Mouse (Mus musculus) T-helper 17 cell (primary cell): ENCODE measurements around the gene Tnfsf13.
"Not testable (repeated sequence)": the region's sequence is repeated elsewhere in the genome, so short reads cannot be mapped to it uniquely, and the experiment has no call there.

Source experiments
- in situ Hi-C, 2 experiments: fragments of 300-600 bp; cut with MboI, MseI; formaldehyde crosslinking; loops; 1 replicate in 1 of 2; 2 replicates in 1 of 2; pipeline ENCODE4 v1.15.1; 2025; ENCODE audit warnings: high pct_unique_total_duplicates in 2 of 2

Gene Tnfsf13

DNA sequence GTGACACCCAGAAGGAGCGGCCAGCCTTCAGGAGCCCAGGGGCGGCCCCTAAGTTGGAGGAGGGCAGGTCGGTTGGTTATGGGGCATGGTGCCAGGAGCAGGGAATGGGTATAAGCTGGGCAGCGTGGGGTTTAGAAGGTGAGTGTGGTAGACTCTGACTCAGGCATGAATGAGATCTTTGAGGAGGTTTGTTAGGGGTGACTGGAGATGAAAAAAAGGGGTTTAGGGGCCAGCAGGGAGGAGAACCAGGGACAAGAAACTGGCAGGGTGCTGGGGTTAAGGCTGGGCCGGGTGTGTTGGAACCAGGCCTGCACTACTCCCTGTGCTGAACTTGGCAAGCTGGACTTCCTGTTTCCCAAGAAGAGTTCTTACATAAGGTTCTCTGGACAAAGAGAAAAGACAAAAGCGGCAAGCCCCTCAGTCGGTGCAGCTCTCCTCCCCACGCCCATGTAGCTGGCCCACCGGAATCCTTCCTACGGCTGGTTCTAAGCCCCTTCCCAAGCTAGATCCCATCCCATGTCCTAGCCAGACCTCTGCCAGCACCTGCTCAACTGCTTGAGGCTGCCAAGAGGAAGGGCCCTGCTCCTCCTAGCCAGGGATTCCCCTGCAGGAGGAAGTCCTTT lies at the start of gene Tnfsf13:
Gene Tnfsf13 (minus strand): TSS at position 259 of the 623 bp plus-strand sequence.
- in situ Hi-C loops = loop anchor here in 1 of 2 experiments (5.0 kb wide), 1 partner anchor 192 kb away; the partner anchor contains the start of gene Tmem95

DNA sequence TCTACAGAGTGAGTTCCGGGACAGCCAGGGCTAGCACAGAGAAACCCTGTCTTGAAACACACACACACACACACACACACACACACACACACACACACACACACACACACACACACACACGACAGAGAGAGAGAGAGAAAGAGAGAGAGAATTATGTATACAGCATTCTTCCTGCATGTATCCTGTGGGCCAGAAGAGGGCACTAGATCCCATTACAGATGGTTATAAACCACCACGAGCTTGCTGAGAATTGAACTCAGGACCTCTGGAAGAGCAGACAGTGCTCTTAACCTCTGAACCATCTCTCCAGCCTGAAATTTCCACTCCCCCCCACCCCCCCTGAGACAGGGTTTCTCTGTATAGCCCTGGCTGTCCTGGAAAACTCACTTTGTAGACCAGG lies 45.8 kb upstream of the Tnfsf13 start:
- in situ Hi-C loops = not testable (repeated sequence)

DNA sequence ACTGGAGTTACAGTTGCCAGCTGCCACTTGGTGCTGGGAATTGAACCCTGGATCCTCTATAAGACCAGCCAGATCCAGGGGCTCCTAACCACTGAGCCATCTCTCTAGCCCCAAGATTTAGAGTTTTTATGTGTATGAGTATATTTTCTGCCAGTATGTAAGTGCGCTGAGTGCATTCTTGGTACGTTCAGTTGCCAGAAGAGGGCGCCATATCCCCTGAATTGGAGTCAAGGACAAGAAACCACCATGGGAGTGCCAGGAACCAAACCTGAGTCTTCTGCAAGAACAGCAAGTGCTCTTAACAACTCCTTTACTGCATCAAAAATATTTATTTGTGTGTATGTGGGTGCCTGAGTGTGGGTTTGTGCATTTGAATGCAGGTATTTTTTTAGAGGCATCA lies 43.5 kb upstream of the Tnfsf13 start:
- in situ Hi-C loops = no loop called here

DNA sequence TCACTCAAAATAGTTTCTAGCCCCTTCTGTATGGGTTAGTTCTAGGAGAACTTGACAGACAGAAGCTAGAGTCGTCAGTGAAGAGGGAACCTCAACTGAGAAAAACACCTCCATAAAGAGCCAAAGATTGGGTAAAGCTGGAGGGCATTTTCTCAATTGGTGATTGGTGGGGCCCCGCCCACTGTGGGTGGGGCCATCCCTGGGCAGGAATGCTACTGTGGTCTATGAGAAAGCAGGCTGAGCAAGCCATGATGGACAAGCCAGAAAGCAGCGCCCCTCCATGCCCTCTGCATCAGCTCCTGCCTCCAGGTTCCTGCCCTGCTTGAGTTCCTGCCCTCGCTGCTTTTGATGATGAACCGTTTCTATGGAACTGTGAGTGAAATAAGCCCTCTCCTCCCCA lies 40.4 kb upstream of the Tnfsf13 start:
- in situ Hi-C loops = no loop called here

DNA sequence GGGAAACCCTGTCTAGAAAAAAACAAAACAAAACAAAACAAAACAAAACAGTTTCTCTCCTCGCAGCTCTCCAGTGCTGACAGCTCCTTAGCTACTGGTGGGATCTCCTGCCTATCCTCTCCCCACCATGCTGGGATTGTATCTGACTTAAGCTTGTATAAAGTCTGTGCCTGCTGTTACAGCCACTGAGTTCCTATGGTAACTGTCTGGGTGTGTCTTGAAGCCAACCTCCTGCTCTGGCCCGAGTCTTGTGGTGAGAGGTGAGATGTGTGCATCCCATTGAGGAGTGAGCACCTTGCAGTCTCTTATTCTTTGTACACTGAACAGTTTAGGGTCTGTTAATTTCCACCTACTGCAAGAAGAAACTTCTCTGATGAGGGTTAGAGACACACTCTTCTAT lies 37.5 kb upstream of the Tnfsf13 start:
- in situ Hi-C loops = no loop called here

DNA sequence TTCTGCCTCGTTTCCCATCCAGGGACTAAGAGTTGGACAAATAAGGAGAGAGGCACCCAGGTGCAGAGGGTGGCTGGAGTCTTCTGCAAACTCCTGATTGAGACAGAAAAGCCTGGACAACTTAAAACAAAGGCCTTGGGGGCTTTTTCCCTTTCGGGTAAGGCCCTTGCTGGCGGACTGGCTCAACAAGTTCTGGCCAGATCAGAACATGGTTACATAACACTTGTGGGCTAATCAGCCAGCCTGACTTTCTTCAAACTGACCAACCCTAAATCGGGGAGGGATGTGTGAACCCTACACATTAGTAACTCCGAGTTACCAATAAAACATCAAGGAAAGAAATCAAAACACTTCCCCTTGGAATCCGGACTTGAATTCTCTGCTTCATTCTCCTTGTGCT lies 35.3 kb upstream of the Tnfsf13 start:
- in situ Hi-C loops = no loop called here

DNA sequence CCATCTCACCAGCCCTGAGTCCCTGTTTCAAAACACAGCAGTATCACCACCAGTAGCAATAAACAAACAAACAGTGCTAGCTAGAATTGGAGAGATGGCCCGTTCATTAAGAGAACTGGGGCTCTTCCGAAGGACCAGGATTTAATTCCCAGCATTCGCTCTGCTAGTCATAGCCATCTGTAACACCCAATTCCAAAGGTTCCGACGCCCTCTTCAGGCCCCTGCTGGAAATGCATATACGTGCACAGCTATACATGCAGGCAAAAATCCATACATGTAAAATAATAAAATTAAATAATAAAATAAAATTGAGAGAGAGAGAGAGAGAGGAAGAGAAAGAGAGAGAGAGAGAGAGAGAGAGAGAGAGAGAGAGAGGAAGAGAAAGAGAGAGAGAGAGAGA lies 33.8 kb upstream of the Tnfsf13 start:
- in situ Hi-C loops = no loop called here

DNA sequence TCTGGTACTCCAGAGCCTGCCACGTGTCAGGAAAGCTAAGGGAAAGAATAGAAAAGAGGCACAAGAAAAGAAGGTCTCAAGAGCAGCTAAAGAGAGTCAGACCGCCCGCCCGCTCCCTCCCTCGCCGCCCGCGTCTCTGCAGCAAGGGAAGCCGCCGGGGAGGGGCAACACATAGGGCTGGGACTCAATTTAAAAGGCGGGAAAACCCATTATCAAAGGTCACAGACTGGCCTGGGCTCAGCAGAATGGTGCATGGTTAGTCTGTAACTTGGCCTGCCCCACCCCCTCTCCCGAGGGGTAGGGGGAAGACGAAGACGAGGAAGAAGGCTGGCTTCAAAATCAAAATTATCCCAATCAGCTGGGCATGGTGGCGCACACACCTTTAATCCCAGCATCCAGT lies 33.1 kb upstream of the Tnfsf13 start:
- in situ Hi-C loops = no loop called here

DNA sequence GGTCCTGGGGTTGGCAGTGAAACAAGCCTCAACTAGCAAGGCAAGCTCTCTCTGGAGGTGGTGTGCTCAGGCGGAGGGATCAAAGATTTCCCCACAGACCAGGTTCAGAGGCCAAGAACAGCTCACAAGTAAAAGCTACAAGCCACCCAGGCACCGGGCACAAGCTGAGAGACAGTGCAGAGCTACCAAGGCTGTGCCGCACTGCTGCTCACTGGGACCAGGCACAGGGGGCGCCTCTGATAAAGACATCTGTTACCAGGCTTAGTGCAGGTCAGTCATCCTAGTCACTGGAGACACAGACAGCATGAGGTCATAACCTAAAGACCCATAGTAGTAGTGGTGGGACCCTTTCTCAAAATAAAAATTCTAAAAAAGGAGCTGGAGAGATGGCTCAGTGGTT lies 31.4 kb upstream of the Tnfsf13 start:
- in situ Hi-C loops = no loop called here

DNA sequence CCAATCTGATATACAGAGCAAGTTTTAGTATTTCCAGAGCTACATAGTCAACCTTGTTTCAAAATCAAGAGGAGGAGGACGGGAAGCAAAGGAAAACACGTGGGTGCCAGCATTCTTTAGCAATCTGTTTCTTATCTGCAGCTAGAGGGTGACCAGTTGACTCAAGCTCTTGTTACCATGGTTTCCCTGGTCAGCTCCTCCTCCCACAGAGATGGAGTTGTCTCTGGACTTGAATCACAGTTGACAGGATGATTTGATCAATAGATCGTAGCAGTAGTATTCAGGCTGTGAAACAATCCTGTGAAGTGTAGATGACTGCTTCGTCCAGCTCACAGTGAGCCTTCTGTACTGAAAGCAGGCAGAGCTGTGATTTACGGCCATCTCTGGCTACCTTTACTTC lies 30.3 kb upstream of the Tnfsf13 start:
- in situ Hi-C loops = no loop called here

DNA sequence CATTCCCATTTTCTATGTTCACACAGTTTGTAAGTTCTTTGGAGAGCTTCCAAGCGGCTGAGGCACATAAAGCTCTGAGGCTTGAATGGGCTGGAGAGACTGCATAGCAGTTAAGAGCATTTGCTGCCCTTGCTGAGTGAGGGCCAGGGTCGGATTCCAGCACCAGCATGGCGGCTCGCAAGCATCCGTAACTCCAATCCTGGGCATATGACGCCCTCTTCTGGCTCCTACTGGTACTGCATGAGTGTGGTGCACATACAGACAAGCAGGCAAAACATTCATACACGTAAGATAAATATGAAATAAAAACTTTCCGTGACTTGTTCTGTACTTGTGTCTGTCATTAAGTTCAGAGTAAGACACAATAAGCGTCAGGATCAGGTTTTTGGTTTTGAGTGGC lies 29.9 kb upstream of the Tnfsf13 start:
- in situ Hi-C loops = no loop called here

DNA sequence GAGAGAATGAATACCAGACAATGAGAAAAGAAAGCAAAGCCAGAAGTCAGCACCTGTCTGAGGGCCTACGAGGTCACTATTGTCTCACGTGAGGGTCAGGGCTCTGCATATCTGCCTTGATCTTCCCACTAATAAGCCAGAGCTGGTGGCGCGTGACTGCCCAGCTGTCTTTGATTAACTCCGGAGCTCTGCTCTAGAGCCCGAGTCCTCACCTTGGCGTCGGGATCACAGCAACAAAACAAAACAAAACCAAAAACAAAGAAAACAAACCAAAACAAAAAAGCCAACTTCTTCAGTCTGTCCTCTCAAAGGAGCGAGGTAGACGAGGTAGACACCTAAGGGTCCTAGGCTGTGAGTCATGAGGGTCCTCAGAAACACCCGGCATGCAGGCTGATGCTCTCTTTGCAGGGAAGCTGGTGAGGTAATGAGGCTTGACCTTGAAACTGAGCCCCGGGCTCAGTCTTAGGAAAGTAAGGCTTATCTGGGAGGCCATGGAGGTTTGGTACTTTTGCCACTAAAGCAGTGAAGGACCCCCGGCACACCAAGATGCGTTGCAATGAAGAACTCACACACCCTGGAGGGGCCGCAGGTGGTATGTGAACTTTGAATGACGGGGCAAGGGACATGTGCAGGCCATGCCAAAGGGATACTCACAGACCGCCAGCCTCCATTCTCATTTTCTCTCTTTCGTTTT lies 29.2 kb upstream of the Tnfsf13 start:
- in situ Hi-C loops = no loop called here

DNA sequence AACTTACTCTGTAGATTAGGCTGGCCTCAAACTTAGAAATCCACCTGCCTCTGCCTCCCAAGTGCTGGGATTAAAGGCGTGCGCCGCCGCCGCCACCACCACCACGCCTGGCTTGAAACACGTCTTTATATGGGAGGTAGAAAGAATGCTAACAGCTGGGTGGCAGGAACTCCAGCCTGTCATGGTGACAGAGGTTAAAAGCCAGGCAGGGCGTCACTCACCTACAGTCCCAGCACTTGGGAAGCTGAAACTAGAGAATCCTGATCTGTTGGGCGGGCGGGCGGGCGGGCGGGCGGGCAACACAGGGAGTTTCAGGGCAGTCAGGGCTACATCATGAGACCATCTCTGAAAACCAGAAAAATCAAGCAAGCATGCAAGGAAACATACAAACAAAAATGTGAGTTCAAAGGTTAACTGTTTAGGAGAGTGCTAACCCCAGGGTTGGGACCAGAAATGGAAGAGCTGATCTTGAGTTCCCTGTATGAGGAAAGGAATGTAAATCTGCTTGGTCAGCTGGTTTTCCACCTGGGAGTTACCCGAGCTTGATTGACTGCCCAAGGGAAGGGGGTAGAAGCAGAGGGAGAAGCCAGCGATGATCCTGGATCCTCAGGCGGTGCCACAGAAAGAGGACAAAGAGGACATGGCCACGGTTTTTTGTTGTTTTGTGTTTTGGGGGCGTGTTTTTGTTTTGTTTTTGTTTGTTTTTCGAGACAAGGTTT lies 27.5 kb upstream of the Tnfsf13 start:
- in situ Hi-C loops = no loop called here

DNA sequence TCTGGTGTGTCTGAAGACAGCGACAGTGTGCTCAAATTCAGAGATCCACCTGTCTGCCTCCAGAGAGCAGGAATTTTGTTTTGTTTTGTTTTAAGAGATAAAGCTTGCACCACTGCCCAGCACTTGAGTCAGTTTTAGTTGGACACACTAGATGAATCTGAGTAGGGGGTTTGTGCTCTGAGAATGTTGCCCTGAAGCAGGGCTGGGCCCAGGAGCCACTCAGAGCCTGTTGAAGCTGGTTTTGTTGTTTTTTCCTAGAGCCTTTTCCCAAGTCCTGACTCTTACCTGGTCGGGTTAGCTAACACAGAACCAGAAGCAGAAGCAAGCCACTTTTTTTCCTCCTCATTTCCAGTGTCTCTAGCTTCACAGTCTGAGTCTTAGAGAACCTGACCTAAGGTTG lies 25.5 kb upstream of the Tnfsf13 start:
- in situ Hi-C loops = no loop called here

DNA sequence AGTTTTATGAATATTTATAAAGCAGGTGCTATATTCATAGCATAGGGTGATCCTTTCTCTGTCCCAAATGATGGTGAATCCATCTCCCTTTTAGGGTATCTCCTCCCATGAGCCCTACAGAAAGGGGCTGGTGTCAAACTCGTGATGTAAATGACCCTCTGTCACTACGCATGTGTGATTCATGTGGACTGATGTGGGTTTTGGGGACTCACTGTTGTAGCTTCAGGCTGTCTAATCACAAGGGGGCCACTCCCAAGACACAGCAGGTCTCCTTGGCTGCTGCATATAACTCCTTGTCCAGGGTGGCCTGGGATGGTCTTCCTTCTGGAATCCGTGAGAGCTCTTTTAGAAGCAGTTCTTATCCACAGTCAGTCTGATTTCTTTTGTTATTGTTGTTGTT lies 24.9 kb upstream of the Tnfsf13 start:
- in situ Hi-C loops = no loop called here

DNA sequence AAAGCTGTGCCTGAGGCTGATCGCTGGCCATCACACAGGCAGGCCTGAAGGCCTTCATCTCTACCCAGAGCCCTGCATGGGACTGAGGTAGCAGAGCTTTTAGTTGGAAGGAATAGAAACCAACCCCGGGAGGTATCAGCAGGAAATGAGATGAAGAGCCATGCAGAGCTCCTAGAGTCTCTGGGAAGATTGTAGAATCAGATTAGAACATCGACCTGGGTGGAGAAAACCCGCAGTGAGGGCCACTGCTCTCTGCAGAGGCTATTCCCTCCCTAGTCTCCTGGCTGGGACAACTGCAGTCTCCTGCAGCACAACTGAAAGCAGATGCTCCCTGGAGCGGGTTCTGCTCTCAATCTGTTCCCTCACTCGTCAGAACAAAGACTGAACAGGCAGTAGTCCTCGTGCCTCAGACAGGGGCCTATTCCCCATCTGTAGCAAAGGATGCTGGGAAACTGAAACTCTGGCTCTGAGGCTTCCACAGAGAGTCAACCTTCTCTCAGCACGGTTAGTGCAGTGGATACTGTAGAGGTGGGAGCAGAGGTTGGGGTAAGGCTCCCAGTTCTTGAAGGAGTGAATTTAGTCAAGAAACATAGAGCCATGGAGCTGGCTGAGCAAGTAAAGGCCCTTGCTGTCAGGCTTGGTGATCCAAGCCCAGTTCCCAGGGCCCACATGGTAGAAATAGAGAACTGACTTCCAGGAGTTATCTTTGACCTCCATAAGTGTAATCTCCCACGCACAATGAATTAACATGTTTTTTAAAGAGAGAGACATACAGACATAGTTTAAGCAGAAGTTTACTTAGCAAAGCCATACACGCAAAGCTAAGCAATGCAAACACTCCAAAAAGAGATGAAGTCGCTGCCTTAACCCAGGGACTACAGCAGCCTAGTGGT lies 24.2 kb upstream of the Tnfsf13 start:
- in situ Hi-C loops = no loop called here

DNA sequence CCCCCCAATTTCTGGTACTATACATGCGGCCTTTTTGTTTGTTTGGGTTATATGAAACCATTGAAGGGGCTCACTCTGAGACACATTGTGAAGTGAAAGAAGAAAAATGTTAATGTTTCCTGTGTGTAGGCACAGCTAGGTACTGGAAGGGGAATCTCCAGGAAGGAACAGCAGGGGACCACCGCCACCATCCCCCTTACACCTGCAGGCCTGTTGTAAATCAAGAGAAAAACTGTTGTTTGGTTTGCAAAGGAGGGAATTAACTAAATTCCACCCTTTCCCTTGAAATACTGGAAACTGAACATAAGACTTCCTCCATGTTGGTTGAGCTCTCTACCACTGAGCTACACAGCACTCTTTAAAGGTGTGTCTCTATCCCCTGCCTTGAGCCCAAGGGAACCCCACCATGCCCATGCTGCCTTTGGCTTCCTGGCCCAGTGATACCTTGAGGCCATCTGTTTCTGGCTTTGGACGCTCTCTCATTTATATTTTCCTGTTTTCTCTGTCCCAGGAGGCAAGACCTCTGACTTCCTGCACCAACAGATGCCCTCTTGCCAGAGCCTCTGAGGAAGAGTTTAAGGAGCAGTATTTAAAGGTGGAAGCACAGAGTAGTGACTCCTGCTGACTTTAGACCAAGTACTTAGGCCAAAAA lies 23.2 kb upstream of the Tnfsf13 start:
- in situ Hi-C loops = no loop called here

DNA sequence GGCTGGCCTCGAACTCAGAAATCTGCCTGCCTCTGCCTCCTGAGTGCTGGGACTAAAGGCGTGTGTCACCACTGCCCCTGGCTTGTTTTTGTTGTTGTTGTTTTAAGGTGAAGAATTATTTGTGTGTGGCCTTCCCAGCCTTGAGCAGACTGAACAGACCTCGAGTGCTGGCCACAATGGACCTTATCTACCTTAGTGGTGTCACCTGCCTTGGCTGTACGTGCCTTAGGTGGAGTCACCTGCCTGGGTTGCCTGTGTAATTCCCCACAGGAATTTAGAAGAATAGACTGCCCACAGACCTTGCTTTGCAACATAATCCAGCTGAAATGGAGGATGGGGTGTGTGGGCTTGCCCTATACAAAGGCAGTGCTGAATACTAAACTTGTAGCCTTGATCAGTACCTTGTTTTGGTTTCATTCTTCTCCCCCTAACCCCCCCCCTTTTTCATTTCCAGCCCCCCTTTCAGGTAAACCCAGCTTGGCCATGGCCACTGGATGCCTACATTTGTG lies 22.3 kb upstream of the Tnfsf13 start:
- in situ Hi-C loops = no loop called here

DNA sequence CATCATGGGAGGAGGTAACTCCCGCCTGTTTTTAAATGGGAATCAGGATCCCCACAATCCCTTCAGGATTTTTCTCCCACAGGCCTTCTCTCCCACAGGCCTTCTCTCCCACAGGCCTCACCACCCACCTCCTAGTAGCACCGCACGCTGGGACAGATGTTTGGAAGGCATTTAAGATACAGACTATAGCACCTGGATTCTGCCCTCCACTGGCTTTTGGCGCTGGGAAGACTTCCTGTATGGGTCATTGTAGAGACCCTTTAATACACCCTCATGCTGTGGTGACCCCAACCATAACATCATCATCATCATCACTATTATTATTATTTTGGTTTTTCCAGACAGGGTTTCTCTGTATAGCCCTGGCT lies 21.9 kb upstream of the Tnfsf13 start:
- in situ Hi-C loops = no loop called here

DNA sequence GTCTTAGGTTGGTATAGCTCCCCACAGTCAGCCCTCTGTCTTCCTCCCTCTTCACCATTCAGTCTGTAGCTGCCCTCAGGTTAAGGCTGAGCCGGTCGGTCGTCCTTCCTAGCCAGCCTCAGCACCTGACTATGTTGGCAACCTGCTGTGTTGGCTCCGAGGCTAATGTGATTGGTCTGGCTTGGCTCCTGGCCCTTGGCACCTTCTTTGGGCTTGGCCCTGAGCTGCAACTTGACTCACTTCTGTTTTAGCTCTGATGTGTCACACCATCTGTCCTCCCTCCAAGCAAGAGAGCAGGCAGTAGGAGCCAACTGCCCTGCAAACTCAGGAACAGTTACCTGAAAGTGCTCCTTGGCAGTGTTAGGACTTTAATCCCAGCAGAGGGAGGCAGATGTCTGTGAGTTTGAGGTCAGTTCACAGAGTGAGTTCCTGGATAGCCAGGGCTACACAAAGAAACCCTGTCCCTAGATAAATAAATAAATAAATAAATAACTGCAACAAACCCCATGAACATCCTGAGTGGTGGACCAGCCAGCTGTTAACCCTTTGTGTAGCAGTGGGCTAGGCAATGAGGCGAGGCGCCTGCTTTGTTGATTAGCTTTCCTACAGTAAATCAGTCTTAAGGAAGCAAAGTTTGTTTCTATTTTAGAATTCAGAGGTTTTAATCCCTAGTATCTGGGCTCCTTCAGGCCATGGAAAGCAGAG lies 21.3 kb upstream of the Tnfsf13 start:
- in situ Hi-C loops = no loop called here

DNA sequence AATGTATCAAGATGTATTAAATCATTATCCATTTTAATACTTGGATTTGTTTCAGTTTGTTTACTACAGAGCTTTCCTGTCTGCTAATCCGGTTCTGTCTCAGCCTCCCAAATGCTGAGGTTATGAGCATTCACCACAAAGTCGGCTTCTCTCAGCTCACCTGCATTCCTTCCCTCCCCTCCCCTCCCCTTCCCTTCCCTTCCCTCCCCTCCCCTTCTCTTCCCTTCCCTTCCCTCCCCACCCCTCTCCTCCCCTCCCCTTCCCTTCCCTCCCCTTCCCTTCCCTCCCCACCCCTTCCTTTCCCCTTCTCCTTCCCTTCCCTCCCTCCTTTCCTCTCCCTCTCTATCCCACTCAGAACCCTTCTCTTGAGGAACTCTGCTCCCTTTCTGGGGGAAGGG lies 19.0 kb upstream of the Tnfsf13 start:
- in situ Hi-C loops = no loop called here
